Mouse (Mus musculus): ENCODE measurements around the gene Eml3.

Gene Eml3

DNA sequence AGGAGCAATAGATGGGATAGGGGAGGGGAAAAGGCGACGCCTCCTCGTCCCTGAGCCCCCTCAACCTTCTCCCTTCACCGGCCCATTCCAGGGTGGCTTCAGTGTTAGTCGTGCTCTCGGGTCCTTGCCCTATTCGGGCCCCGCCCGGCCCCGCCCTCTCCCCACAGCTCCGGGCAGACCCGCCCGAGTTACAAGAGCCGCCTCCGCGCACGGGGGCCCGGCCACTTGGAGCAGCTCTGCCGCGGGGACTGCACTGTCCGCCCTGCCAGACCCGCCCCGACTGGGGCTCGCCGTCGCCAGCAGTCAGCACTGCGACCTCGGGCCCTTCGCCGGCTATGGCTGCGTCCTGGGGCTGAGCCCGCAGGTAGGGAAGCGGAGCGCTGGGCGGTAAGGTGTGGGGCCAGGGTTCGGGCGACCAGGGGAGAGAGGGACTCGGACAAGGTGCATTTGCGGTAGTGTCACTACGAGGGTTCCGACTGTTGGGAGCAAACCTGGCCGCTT is 59.8 kb downstream of the Eml3 start, which contains the start of gene Ahnak:
Ahnak (plus strand) TSS at position 219 of the 501 bp plus-strand sequence.
- no peak for DNase-seq

DNA sequence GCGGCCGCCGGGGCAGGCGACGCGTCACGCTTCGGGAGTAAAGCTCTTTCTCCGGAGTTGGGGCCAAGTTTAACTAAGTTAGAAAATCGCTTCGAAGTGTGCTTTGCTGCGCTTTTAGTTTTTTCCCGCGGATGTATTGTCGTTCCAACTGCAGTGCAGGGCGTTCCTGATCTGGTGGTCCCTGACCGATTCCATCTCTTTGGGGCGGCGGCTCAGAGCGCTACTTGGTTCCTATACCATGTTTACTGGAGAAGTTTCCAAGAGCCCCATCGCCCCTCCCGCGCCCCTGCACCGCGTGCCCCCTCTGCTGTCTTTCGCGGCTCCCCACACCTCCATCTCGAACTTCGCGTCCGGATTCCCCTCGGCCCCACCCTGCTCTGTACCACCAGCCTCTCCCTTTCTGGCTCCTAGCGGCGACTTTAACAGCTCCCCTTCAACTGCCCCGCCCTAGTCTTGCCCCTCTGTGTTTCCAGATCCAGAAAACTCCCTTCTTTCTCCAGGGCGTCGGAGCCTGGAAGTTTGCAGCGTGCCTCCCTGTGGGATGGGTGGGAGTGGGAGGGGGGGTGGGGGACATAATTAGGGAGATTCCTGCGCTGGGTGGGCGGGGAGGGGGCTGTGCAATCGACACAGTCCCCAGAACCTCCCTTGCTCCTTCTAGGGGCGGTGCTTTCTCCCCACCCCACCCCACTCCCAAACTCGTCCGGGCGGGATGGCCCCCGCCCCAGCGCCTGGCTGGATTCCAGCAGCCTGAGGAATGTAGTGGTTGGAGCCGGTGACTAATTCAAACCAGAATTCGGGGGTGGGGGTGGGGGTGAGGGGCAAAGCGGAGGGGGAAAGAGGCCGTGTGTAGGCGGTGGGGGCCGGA is 60.4 kb downstream of the Eml3 start:
- DNase-seq = no peak

DNA sequence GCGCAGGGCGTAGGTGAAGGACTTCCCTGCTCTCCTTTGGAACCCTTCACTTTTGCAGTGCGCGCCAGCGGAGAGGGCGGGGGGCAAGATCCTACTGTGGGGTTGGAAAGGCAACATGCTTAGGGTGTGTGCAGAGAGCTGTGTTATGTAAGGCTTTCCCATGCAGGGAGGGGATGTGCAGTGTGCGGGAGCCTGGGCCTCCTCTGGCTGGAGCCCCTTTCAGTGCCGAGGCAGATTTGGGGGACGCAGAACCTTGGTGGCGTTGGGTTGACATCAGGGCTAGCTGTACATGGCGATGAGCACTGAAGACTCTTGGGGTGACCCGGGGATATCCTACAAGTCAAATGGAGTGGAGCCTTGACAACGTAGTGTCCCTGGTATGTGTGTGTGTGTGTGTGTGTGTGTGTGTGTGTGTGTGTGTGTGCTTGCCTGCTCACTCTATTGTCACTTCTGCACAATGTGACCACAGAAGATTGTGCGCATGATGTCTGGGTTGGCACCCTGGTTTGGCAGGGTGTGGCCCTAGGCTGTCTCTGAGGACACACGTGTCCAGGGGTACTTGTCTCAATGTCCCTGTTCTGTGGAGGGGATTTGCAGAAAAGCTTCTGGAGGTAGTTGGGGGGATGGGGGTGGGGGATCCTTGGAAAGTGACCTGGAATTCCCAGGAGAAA is 61.2 kb downstream of the Eml3 start:
- no peak for DNase-seq
